Mouse (Mus musculus) lung, embryonic 16.5 days (tissue): ENCODE results near the gene Crybb2. TPM values are rescaled to one million over a fixed set of nuclear protein-coding genes. Genes with fewer than 3 reads are reported as not detected.

ENCODE experiments used
- ATAC-seq: fragments of 200-750 bp; cut with Nextera tagmentation; 2 replicates; pipeline ENCODE4 v1.8.0; 2017; ENCODE audit warnings: low read depth, mild to moderate bottlenecking, moderate library complexity
- H3K27ac ChIP-seq: fragments of 300-500 bp; sonication (generic); 2 replicates; pipeline ENCODE4 v1.5.1; 2014; ENCODE audit warnings: mild to moderate bottlenecking, control low read depth, low read length
- H3K27me3 ChIP-seq: fragments of 300-500 bp; sonication (generic); 2 replicates; pipeline ENCODE4 v1.6.1; 2014; ENCODE audit warnings: low read depth, low read length, mixed read lengths; ENCODE audit not compliant: control insufficient read depth, insufficient read depth
- H3K36me3 ChIP-seq: fragments of 300-500 bp; sonication (generic); 2 replicates; pipeline ENCODE4 v1.6.1; 2014; ENCODE audit warnings: low read length; ENCODE audit not compliant: control insufficient read depth, insufficient read depth
- H3K4me1 ChIP-seq: fragments of 300-500 bp; sonication (generic); replicated peaks from 2 replicates; pipeline ENCODE4 v1.6.1; 2014; ENCODE audit warnings: low read length, mixed read lengths; ENCODE audit not compliant: control insufficient read depth, insufficient read depth
- H3K4me2 ChIP-seq: fragments of 300-500 bp; sonication (generic); 2 replicates; pipeline ENCODE4 v1.6.1; 2014; ENCODE audit warnings: low read depth, low read length, control low read depth
- H3K4me3 ChIP-seq: fragments of 300-500 bp; sonication (generic); 2 replicates; pipeline ENCODE4 v1.5.1; 2014; ENCODE audit warnings: mild to moderate bottlenecking, low read length, control low read depth
- H3K9ac ChIP-seq: fragments of 300-500 bp; sonication (generic); 2 replicates; pipeline ENCODE4 v1.6.1; 2014; ENCODE audit warnings: low read length, control low read depth
- H3K9me3 ChIP-seq: fragments of 300-500 bp; sonication (generic); 2 replicates; pipeline ENCODE4 v1.6.1; 2016; ENCODE audit warnings: low read length; ENCODE audit not compliant: control insufficient read depth
- WGBS: fragments of 180-500 bp; shearing (Covaris S2); extraction: QIAGEN DNeasy Blood & Tissue Kit; methylation state at CpG from one replicate; pipeline ENCODE4 v1.1.7; 2014; 5-methylcytosine and 5-hydroxymethylcytosine counted together
- polyA plus RNA-seq: library from polyadenylated mRNA; unstranded; fragments of >200 nt; fragmentation: Nextera tagmentation; extraction: Ambion mirVana; gene quantifications from 2 replicates; pipeline ENCODE4 v1.2.1, GENCODE M21; 2015

Gene Crybb2
- polyA plus RNA-seq, 1 experiment from 2014 or later: not detected

- 27% methylated on average over 16 of the region's 16 CpGs for WGBS
- H3K27me3 ChIP-seq: no peaks in the 10 kb centered on the region
- H3K4me2 ChIP-seq: peak overlapping the region; percentile 46
- peak overlapping the region; percentile 62 for H3K4me3 ChIP-seq
- H3K9me3 ChIP-seq: no peaks in the 10 kb centered on the region
- no peaks in the 10 kb centered on the region for H3K36me3 ChIP-seq
- no peak for ATAC-seq
- H3K4me1 ChIP-seq: peaks cover 23% of the 10 kb centered on the region
- peak overlapping the region; percentile 75 for H3K9ac ChIP-seq
- H3K27ac ChIP-seq: no peak overlapping the region; the same call in 1 of the 2 replicates
Measured at GRCm38 (mm10) chr5:113014111-113014807, 55.7 kb downstream of the Crybb2 start.

- H3K36me3 ChIP-seq: no peaks in the 10 kb centered on the region
- ATAC-seq: no peak
- WGBS: 80% methylated on average over 10 of the region's 10 CpGs
- H3K27me3 ChIP-seq: no peaks in the 10 kb centered on the region
- H3K27ac ChIP-seq: no peak overlapping the region
- no peaks in the 10 kb centered on the region for H3K9me3 ChIP-seq
- H3K9ac ChIP-seq: no peak overlapping the region
- no peak overlapping the region for H3K4me3 ChIP-seq
- H3K4me2 ChIP-seq: no peak overlapping the region
- peaks cover 29% of the 10 kb centered on the region for H3K4me1 ChIP-seq
Measured at GRCm38 (mm10) chr5:113011926-113012325, 58.0 kb downstream of the Crybb2 start.

- H3K9ac ChIP-seq: no peak overlapping the region
- H3K4me1 ChIP-seq: peaks cover 21% of the 10 kb centered on the region
- no peak overlapping the region for H3K4me3 ChIP-seq
- no peaks in the 10 kb centered on the region for H3K9me3 ChIP-seq
- H3K4me2 ChIP-seq: no peak overlapping the region
- ATAC-seq: no peak
- H3K27me3 ChIP-seq: no peaks in the 10 kb centered on the region
- 73% methylated on average over 8 of the region's 8 CpGs for WGBS
- no peak overlapping the region for H3K27ac ChIP-seq
- H3K36me3 ChIP-seq: no peaks in the 10 kb centered on the region
Measured at GRCm38 (mm10) chr5:113009183-113009820, 60.6 kb downstream of the Crybb2 start.

- H3K27ac ChIP-seq: no peak overlapping the region
- peaks cover 13% of the 10 kb centered on the region; the same call in 1 of the 2 replicates for H3K4me1 ChIP-seq
- H3K9ac ChIP-seq: no peak overlapping the region
- no peaks in the 10 kb centered on the region for H3K27me3 ChIP-seq
- WGBS: 82% methylated on average over 2 of the region's 2 CpGs
- no peaks in the 10 kb centered on the region for H3K36me3 ChIP-seq
- no peak for ATAC-seq
- H3K4me3 ChIP-seq: no peak overlapping the region
- no peak overlapping the region for H3K4me2 ChIP-seq
- H3K9me3 ChIP-seq: no peaks in the 10 kb centered on the region
Measured at GRCm38 (mm10) chr5:113008496-113008895, 61.4 kb downstream of the Crybb2 start.

Other genes starting within 250 kb of the Crybb2 start
- gene Myo18b, start 173.8 kb downstream of the Crybb2 start, polyA plus RNA-seq: 1.1 and 1.3 TPM in 2 replicates
- gene Grk3, start 54.3 kb downstream of the Crybb2 start, polyA plus RNA-seq: 19.1 and 21.8 TPM in 2 replicates
- gene Crybb3, start 11.5 kb upstream of the Crybb2 start, polyA plus RNA-seq: 1.0 and 1.4 TPM in 2 replicates
- gene 2900026A02Rik, start 151.1 kb upstream of the Crybb2 start, polyA plus RNA-seq: 12.6 TPM in 2 replicates
- not detected in 2 replicates for gene Tmem211, start 156.8 kb upstream of the Crybb2 start, polyA plus RNA-seq
- gene Sgsm1, start 240.7 kb upstream of the Crybb2 start, polyA plus RNA-seq: 4.3 TPM in 2 replicates